Mouse (Mus musculus) CD8-positive naive resting alpha-beta T cell, adult 57 days (primary cell): Measurements from ENCODE around the gene Scfd2. TPM values are rescaled to one million over a fixed set of nuclear protein-coding genes. Genes with fewer than 3 reads are reported as not detected.

Source experiments
- total RNA-seq: library from RNA; stranded (reverse); gene quantifications from one replicate; pipeline ENCODE4 v1.2.4, GENCODE M21; 2023

The Scfd2 gene
- total RNA-seq: 54.4 TPM

DNA sequence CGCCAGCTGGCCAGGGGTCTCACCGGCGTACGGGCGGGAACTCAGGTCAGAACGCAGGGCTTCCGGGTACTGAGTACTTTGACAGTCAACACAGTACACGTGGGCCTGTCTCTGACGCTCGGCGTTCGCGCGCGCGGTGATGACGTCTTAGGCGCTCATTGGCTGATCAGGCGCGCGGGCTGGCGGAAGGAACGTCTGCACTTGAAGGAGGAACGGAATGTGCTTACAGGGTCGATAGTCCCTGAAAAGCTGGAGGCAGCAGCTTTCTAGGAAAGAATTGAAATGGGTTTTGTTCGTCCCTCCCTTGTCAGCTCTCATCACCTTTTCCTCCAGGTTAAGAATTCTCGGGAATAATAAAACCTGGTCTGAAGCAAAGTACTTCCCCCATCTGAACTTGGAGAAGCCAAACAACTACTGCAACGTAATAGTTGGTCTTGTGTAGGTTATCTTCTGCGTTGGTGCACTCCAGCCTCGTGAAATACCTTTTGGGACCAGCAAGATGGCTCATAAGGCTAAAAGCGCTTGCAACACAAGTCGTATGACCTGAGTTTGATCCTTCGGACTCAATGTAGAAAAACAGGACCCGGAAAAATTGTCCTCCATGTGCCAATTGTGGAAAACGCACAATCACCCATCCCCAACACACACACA lies at the start of gene Scfd2:
TSS of gene Scfd2 (minus strand) at position 130 of the 651 bp plus-strand sequence.

DNA sequence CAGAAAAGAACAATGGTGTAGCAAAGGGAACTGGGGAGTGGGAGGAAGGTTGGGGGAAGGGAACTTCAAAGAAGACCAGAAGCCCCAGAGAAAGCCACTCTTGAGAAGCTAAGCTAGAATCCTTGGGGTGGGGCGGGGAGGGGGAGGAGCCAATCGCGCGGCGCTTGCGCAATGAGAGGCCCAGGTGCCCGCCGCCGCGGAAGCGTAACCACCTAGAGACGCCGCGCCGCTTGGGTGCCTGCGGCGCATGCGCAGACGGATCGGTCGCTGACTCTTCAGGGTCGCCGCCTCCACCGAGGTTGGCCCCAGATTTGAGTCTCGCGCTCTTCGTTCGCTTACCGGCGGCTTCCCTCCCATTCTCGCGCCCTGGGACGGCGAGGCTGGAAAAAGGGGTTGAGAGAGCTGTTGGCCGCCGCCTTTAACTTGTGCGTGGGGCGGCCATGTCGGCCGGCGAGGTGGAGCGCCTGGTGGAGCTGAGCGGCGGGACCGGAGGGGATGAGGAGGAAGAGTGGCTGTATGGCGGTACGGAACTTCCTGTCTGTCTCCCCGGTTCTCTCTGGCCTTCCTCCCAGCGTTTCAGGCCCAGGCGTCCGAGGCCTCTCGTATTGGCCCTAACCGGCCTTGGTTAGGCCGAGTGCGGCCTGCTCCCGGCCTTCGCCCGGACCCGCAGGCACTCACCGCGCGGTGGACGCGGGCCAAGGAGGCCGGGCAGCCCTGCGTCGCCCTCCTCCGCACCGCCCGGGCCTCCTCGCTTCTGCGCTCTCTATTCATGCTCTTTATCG lies 3.9 kb upstream of the Scfd2 start, which contains the start of gene Fip1l1:
TSS of gene Fip1l1 (plus strand) at position 210 of the 782 bp plus-strand sequence.

DNA sequence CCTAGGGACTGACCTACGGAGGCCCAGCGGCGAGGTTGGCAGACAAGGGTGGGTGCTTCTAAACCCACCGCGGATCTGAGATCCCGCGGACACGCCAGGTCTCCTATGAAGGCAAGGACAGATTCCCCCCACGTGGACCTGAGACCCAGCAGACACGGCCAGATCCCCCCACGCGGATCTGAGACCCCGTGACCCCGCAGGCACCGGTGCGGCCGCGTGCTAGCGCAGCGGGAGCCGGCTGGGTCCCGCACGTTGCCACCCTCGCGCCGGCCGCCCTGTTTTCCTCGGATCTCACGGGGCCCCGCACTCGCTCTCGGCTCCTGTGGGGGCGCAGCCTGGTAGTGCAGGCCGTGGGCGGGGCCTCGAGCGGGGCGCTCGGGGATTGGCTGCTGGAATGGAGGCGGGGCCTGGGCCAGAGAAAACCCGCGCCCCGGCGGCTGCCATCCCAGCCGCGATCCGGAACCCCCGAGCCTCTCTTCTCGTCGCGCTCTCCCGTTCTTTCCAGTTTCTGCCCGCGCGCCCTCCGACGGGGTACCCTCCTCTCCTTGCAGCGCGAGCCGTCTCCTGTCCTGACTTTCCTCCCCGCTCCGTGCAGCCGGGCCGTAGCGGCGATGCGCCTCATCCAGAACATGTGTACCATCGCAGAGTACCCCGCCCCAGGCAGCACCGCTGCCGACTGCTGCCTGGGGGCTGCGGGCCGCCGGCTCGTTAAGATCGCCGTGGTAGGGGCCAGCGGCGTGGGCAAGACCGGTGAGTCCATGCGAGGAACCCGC lies 336.5 kb downstream of the Scfd2 start, which contains the start of gene Rasl11b:
TSS of gene Rasl11b (plus strand) at position 446 of the 773 bp plus-strand sequence.

Other genes with a start within 250 kb of the Scfd2 start
- gene Fip1l1, start 3.7 kb upstream of the Scfd2 start, total RNA-seq: 123 TPM
- gene Lnx1, start 171.2 kb upstream of the Scfd2 start, total RNA-seq: not detected